Mouse (Mus musculus): ENCODE data around the gene Adcy5.

The Adcy5 gene

GRCm38 (mm10) chr16:35316856-35317264 lies 162.2 kb downstream of the Adcy5 start:
- DNase-seq (ENCODE audit: low read depth, low spot score) = no peak

DNA sequence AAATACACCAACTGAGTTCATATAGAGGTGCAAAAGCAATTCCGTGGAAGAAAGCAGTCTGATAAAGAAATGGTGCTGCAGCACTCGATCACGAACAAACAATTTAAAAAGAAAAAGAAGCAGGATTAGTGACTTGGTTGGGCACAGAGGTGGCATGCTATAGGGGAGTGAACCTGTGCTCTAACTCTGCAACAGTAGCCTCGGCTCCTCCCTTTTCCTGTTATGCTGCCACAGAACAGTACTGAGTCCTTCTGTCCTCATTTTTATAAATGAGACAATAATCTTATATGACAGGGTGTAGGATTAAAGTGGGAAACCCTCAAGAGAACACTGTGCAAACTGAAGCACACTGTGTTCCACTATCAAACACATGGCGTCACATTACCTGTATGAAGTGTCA lies 162.8 kb downstream of the Adcy5 start:
- no peak for DNase-seq (ENCODE audit: low read depth, low spot score)

GRCm38 (mm10) chr16:35318397-35318796 lies 163.7 kb downstream of the Adcy5 start:
- no peak for DNase-seq (ENCODE audit: low read depth, low spot score)

DNA sequence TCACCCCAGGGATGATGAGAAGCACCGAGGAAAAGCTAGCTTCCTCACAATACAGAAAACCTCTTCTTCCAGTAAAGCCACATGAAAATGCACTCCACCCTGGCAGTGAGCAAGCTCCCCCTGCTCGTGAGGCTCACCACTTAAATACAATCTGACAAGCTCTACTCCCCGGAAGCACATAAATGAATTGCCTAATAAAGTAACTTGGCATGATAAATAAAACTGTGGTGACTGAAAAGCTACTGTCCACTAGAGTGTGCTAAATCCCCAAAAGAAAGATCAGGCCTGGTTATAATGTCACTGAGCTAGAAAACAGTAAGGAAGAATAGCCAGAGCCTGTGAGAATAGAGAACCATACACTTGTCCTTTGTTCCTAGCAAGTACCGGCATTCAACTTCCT lies 164.7 kb downstream of the Adcy5 start:
- DNase-seq (ENCODE audit: low read depth, low spot score) = no peak

GRCm38 (mm10) chr16:35319773-35320172 lies 165.1 kb downstream of the Adcy5 start:
- DNase-seq (ENCODE audit: low read depth, low spot score) = no peak

DNA sequence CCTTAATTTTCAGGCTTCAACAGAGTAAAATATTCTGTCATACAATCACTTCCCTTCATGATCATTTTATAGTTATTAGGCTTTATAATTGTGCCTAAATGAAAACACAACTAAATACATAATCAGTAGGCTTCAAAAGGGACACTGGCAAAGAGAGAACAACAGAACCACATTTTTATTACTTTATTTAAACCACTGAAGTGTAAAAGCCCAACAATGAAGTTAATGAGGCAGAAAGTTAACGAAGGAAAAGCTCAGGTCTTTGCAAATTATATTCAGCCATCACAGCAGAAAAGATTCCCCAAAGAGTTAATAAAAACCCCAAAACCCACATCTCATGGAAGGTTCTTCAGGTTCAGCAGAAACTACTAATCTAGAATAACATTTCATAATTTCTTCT lies 175.8 kb downstream of the Adcy5 start:
- DNase-seq (ENCODE audit: low read depth, low spot score) = no peak

Data from skeletal muscle tissue, adult 2 months (tissue).